Mouse (Mus musculus) bone marrow macrophage, adult 2 months (primary cell): Measurements from ENCODE around the gene Acsbg1.

ENCODE experiments used
- CTCF ChIP-seq: IDR thresholded peaks from 2 replicates; pipeline ENCODE4 v1.5.1; 2012; ENCODE audit warnings: low read depth, mild to moderate bottlenecking, low read length, moderate library complexity
- POLR2A ChIP-seq: IDR thresholded peaks from 2 replicates; pipeline ENCODE4 v1.6.1; 2012; ENCODE audit warnings: mild to moderate bottlenecking, low read depth, low read length, borderline replicate concordance

- TF ChIP-seq CTCF (no peak), POLR2A (no peak)
Observed at GRCm38 (mm10) chr9:54560831-54561601, 100.7 kb downstream of the Acsbg1 start.
